Mouse (Mus musculus) midbrain, embryonic 11.5 days (tissue): ENCODE data around the gene Fkbp2. TPM values are rescaled to one million over a fixed set of nuclear protein-coding genes. Genes with fewer than 3 reads are reported as not detected.

ENCODE experiments used
- ATAC-seq: fragments of 200-750 bp; cut with Nextera tagmentation; 2 replicates; pipeline ENCODE4 v1.8.0; 2017; ENCODE audit warnings: moderate TSS enrichment, moderate library complexity; ENCODE audit not compliant: low FRiP score
- DNase-seq: peaks from one replicate; pipeline ENCODE4 v3.0.0; 2015; ENCODE audit warnings: low spot score; ENCODE audit errors: missing footprints
- H3K27ac ChIP-seq: fragments of 300-500 bp; sonication (generic); 2 replicates; pipeline ENCODE4 v1.5.1; 2014; ENCODE audit warnings: low read depth, low read length
- H3K27me3 ChIP-seq: fragments of 300-500 bp; sonication (generic); 2 replicates; pipeline ENCODE4 v1.6.1; 2014; ENCODE audit warnings: mild to moderate bottlenecking, low read length, moderate library complexity, mixed read lengths; ENCODE audit not compliant: control insufficient read depth, insufficient read depth
- H3K36me3 ChIP-seq: fragments of 300-500 bp; sonication (generic); 2 replicates; pipeline ENCODE4 v1.6.1; 2014; ENCODE audit warnings: mild to moderate bottlenecking, low read length, moderate library complexity, mixed read lengths; ENCODE audit not compliant: control insufficient read depth, insufficient read depth
- H3K4me1 ChIP-seq: fragments of 300-500 bp; sonication (generic); 2 replicates; pipeline ENCODE4 v1.6.1; 2014; ENCODE audit warnings: low read length; ENCODE audit not compliant: control insufficient read depth, insufficient read depth
- H3K4me2 ChIP-seq: fragments of 300-500 bp; sonication (generic); 2 replicates; pipeline ENCODE4 v1.6.1; 2014; ENCODE audit warnings: mild to moderate bottlenecking, moderate library complexity
- H3K4me3 ChIP-seq: fragments of 300-500 bp; sonication (generic); 2 replicates; pipeline ENCODE4 v1.5.1; 2014; ENCODE audit warnings: low read depth, low read length
- H3K9ac ChIP-seq: fragments of 300-500 bp; sonication (generic); 2 replicates; pipeline ENCODE4 v1.6.1; 2014; ENCODE audit warnings: low read length
- H3K9me3 ChIP-seq: fragments of 300-500 bp; sonication (generic); 2 replicates; pipeline ENCODE4 v1.6.1; 2016; ENCODE audit warnings: low read length; ENCODE audit not compliant: control insufficient read depth
- WGBS: fragments of 180-500 bp; shearing (Covaris S2); extraction: QIAGEN DNeasy Blood & Tissue Kit; methylation state at CpG from one replicate; pipeline ENCODE4 v1.1.7; 2014; 5-methylcytosine and 5-hydroxymethylcytosine counted together
- polyA plus RNA-seq: library from polyadenylated mRNA; unstranded; fragments of >200 nt; fragmentation: Nextera tagmentation; extraction: Ambion mirVana; gene quantifications from 2 replicates; pipeline ENCODE4 v1.2.1, GENCODE M21; 2014

Fkbp2 gene
- polyA plus RNA-seq, 1 experiment from 2014 or later = 81.3 TPM

DNA sequence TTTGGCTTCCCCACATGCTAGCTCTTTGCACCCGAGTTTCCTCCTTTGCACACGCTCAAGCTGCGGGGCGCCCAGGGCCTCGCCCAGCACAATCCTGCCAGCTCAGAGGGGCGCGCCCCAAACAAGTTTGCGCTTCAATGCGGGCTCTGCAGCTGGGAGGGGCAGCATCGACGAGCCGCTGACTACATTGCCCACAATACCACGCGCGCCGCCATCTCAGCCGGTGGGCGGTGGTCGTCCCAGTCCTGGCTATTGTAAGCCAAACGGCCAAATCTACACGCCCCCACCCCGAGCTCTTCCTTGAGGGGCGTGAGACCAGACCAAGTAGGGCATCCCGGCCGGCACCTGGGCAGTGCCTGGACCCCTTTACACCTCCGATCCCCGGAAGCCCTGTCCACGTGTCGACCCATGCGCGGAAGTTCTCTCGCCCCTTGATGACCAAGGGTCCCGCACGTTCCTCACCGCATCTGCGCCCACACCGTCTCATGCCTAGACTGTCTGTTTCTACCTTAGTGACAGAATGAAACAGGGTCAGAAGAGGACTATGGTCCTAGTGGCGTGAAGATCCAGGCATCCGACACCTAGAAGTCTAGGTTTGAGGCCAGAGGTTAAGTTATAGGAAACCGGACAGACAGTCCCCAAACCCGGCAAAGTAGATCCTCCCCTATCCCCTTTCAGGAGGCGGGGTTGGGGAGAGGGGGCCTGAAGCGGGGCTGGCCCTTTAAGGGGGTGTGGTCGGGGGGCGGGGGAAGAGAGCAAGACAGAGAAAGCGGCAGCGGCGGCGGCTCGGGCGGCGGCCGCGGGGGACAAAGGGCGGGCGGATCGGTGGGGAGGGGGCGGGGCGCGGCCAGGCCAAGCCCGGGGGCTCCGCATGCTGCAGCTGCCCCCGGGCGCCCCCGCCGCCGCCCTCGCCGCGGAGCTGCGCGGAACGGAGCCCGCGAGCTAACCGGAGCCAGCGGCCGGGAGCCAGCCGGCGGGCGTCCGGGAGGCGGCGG, 5.8 kb downstream of the Fkbp2 start, which contains the start of gene Ppp1r14b:
Ppp1r14b (plus strand) TSS at position 758 of the 995 bp plus-strand sequence.
- peak; percentile 98 for DNase-seq
- Histone ChIP-seq H3K9me3 (no peaks in the 10 kb centered on the region), H3K27ac (peak within 1 kb of the TSS; percentile 89), H3K36me3 (peaks cover 12% of the 10 kb centered on the region), H3K4me1 (peaks cover 48% of the 10 kb centered on the region), H3K27me3 (peaks cover 9% of the 10 kb centered on the region), H3K9ac (peak within 1 kb of the TSS; percentile 94), H3K4me3 (peak within 1 kb of the TSS; percentile 83), H3K4me2 (peak within 1 kb of the TSS; percentile 95)
- ATAC-seq = peak; percentile 71
- under 1% methylated on average over 69 of the region's 84 CpGs for WGBS

DNA sequence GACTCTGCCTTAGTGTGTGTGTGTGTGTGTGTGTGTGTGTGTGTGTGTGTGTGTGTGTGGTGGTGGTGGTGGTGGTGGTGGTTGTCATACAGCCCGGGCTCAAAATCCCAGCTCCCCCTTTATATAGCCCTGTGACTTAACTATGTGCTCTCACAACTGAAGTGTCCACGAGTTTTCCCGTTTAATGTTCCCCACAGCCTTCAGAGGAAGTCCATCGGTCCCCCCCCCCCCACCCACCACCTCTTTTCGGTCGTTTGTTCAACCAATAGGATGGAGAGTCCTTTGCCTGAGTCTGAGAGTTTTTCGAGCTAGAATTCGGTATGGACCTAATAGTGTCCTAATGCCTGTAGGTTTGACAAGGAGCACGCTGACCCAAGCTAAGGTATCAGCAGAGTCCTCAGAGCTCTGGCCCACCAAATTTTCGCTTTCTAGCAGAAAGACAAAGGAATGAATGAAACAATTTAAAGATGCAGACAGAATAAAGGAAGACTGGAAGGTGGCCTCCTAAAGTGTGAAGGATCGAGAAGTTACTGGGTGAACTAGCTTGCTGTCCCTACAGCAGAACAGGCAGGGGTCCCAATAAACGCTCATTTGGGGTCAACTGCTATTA, 6.6 kb downstream of the Fkbp2 start:
- Histone ChIP-seq H3K9ac (peak overlapping the region; percentile 94), H3K36me3 (peaks cover 12% of the 10 kb centered on the region), H3K27me3 (peaks cover 16% of the 10 kb centered on the region), H3K4me2 (peak overlapping the region; percentile 72), H3K27ac (no peak overlapping the region), H3K4me3 (peak overlapping the region; percentile 83), H3K9me3 (no peaks in the 10 kb centered on the region), H3K4me1 (peaks cover 43% of the 10 kb centered on the region)
- ATAC-seq (no peak), DNase-seq (peak; percentile 91)
- 43% methylated on average over 12 of the region's 12 CpGs for WGBS

DNA sequence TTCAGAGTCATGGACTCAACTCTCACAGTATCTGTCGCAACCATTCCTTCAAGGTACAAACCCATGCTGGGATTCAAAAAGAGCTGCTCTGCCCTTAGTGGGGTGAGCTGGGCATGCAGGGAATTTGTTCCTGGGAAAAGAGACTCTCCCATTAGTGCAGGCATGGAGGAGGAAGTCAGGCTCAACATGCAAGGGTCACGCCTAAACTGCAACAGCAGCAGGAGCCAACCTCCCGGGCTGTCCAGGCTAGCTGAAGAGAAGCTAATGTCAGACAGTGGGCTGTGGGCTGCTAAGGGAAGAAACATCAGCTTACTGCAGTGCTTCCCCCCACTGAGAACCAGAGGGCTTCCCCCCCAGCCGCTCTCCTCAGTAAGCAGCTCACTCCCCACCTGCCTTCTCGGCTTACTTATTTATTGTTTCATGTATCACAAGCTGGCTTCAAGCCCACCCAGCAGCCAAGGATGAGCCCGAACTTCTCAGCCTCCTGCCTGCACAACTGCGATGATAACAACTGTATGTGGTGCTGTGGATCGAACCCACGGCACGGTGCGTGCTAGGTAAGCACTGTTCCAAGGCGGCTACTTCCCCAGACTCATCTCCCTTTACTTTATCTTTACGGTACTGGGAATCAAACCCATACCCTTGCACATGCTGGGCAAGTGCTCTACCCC, 7.9 kb downstream of the Fkbp2 start:
- H3K4me3 ChIP-seq = no peak overlapping the region
- WGBS = 78% methylated on average over 13 of the region's 13 CpGs
- H3K9me3 ChIP-seq = no peaks in the 10 kb centered on the region
- H3K27ac ChIP-seq = no peak overlapping the region
- peaks cover 2% of the 10 kb centered on the region for H3K36me3 ChIP-seq
- no peak overlapping the region for H3K4me2 ChIP-seq
- no peak overlapping the region for H3K9ac ChIP-seq
- H3K27me3 ChIP-seq = peaks cover 20% of the 10 kb centered on the region
- DNase-seq = no peak
- peaks cover 32% of the 10 kb centered on the region for H3K4me1 ChIP-seq
- ATAC-seq = no peak

DNA sequence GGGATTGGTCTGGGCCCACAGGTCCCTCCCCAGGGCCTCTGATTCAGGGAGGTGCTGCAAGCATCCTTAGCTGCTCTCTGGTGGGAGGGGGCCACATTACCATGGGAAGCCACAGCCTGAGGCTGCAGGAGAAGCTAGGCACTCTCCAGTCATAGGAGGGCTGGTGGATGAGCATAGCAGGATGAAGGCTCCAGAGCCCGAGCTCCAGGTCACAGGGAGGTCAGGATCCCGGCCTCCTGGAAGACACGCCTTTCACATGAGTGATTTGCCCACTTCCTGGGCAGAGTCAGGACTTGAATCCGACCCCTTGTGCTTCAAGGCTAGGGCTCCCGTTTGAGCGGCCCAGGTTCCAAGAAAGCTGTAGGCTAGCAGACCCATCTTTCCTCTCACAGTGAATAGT, 8.7 kb downstream of the Fkbp2 start:
- Histone ChIP-seq H3K4me2 (no peak overlapping the region), H3K36me3 (no peaks in the 10 kb centered on the region), H3K4me1 (peaks cover 26% of the 10 kb centered on the region), H3K9ac (no peak overlapping the region), H3K27ac (no peak overlapping the region), H3K27me3 (peaks cover 20% of the 10 kb centered on the region), H3K4me3 (no peak overlapping the region), H3K9me3 (no peaks in the 10 kb centered on the region)
- 47% methylated on average over 6 of the region's 6 CpGs for WGBS
- DNase-seq (no peak), ATAC-seq (no peak)

DNA sequence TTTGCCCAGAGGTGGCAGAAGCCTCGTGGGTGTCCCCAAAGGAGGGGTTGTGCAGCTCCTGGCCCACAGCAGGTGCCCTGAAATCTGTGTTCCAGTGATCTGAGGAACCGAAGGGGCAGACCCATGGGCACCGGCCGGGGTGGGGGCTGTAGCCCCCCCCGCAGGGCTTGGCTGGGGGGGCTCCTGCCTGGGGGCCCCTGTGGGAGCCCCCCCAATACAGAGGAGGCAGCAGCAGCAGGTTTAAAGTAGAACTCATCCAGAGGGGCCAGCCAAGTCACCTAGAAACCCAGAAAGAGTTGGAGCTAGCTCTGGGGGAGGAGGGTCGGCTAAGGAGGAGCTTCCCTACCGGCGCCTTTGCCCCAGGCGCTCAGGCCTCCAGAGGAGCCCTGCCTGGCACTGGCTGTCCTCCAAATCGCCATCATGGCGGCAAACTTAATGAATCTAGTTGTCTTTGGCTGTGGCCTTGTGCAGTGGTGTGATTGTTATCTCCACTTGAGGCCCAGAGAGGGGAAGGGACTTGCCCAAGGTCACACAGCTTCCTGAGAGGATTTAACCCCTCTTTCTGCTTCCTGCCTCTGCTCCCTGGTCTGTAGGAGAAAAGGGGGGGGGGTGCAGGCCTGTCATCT, 9.7 kb downstream of the Fkbp2 start:
- Histone ChIP-seq H3K4me3 (no peak overlapping the region), H3K4me2 (no peak overlapping the region), H3K9me3 (no peaks in the 10 kb centered on the region), H3K4me1 (peaks cover 17% of the 10 kb centered on the region), H3K9ac (no peak overlapping the region), H3K27me3 (peaks cover 20% of the 10 kb centered on the region), H3K36me3 (no peaks in the 10 kb centered on the region), H3K27ac (no peak overlapping the region)
- 21% methylated on average over 11 of the region's 11 CpGs for WGBS
- ATAC-seq (no peak), DNase-seq (no peak)

DNA sequence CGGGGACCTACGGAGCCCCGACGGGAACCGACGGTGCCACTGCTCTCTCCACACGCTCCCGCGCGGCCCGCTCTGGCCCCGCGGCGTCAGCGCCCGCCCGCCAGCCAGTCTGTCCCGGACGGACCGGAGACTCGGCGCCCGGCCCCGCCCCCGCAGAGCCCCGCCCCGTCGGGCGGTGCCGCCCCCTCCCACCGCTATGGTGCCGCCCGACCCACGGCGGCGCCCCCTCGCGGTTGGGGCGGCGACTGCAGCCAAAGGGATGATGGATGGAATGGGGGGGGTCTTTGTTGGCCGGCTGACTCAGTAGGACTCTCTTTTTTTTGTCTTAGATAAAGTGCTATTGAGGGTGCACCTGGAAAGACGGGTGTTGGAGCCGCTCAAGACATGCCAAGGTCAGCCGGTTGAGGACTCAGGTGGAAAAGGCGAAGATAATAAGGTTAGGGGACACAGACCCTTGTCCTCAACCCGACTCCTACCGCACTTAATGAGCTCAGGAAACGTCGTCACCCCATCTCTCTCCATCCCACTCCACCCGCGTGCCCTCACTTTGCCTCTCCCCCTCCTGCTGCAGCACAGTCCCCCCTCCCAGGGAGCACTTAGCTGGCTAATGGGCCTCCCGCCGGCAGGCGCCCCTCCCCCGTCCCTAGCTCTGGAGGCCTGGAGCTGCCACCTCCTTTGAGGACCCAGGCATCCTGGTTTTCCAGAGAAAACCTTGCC, 10.5 kb downstream of the Fkbp2 start:
- H3K27ac ChIP-seq = no peak overlapping the region
- ATAC-seq = 0 out of 2 replicates have a peak, but pooled peaks have one; percentile 13
- H3K36me3 ChIP-seq = no peaks in the 10 kb centered on the region
- peak overlapping the region; percentile 51 for H3K4me2 ChIP-seq
- WGBS = 2% methylated on average over 46 of the region's 55 CpGs
- peak overlapping the region; percentile 57 for H3K9ac ChIP-seq
- no peaks in the 10 kb centered on the region for H3K9me3 ChIP-seq
- H3K4me1 ChIP-seq = peaks cover 17% of the 10 kb centered on the region
- peak; percentile 97 for DNase-seq
- H3K27me3 ChIP-seq = peaks cover 20% of the 10 kb centered on the region
- H3K4me3 ChIP-seq = peak overlapping the region; percentile 42

DNA sequence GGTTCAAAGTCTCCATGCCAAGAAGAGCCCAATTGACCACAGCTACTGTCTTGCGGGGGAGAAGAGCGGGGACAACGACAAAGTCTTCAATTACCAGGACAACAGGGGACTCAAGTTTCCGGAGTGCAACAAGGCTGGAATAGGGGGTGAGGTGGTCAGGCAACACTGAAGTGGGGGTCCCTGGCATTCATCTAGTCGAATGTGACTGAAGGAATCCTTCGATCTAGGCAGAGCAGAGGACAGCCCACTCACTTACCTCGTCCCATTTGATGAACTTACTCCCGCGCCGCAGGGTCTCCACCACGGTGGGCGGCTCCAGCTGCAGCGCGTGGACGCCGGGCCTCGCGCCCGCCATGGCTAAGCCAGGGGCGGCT, 11.0 kb downstream of the Fkbp2 start:
- peaks cover 17% of the 10 kb centered on the region for H3K4me1 ChIP-seq
- 0 out of 2 replicates have a peak, but pooled peaks have one; percentile 2 for ATAC-seq
- H3K27me3 ChIP-seq = peaks cover 20% of the 10 kb centered on the region

More for the DNA sequence above, 11.0 kb downstream of the Fkbp2 start:
- WGBS = 2% methylated on average over 20 of the region's 20 CpGs
- Histone ChIP-seq H3K4me3 (peak overlapping the region; percentile 42), H3K4me2 (peak overlapping the region; percentile 51), H3K36me3 (no peaks in the 10 kb centered on the region), H3K9ac (peak overlapping the region; percentile 57), H3K27ac (no peak overlapping the region), H3K9me3 (no peaks in the 10 kb centered on the region)
- no peak for DNase-seq
